12 mouse cellular contexts compared by ENCODE assay signal in genomic region chr6:125321114-125321855, GRCm38 (mm10). TPM values are rescaled to one million over a fixed set of nuclear protein-coding genes. Genes with fewer than 3 reads are reported as not detected.
DNase-seq lines count a peak whose midpoint lies in the region; ATAC-seq and TF ChIP-seq lines count a peak whose summit lies in the region.
"Had no signal": no experiment of that assay in that cellular context is flagged by ENCODE, and none has a peak within 500 bp of the region (broad histone marks: within the 10 kb centered on the region; RNA-seq: fewer than 3 reads in every experiment).

No protein-coding gene starts in this region.

- 5% methylated on average over 26 of the region's 26 CpGs for WGBS in hindbrain, embryonic 10.5 days
- WGBS in hindbrain, embryonic 16.5 days = 9% methylated on average over 26 of the region's 26 CpGs
- WGBS in embryonic facial prominence, embryonic 12.5 days = 7% methylated on average over 26 of the region's 26 CpGs
- WGBS in kidney, postnatal 0 days = 13% methylated on average over 26 of the region's 26 CpGs
- 15% methylated on average over 26 of the region's 26 CpGs for WGBS in cerebellum, adult 2 months

- ATAC-seq in hindbrain, embryonic 16.5 days = no peak
- no peak for ATAC-seq in embryonic facial prominence, embryonic 12.5 days (ENCODE audit: insufficient number of reproducible peaks, insufficient read depth, low FRiP score, low TSS enrichment)
- ATAC-seq in kidney, postnatal 0 days (replicated peaks; ENCODE audit: low FRiP score, low read depth) = peak; percentile 31; the same call in 1 of the 2 replicates

- H3K4me1 ChIP-seq in hindbrain, embryonic 10.5 days (replicated peaks) = peaks cover 21% of the 10 kb centered on the region
- no peaks in the 10 kb centered on the region for H3K4me1 ChIP-seq in hindbrain, embryonic 16.5 days (ENCODE audit: control insufficient read depth, insufficient read depth, low read depth, low read length)
- H3K4me1 ChIP-seq in embryonic facial prominence, embryonic 12.5 days = no peaks in the 10 kb centered on the region
- H3K4me1 ChIP-seq in kidney, postnatal 0 days (replicated peaks; ENCODE audit: insufficient read depth, low read length) = no peaks in the 10 kb centered on the region
- peaks cover 6% of the 10 kb centered on the region; the same call in 1 of the 2 replicates for H3K4me1 ChIP-seq in cerebellum, adult 2 months (ENCODE audit: control insufficient read depth, insufficient read depth, low read length)

- no peak for DNase-seq in hindbrain, embryonic 10.5 days (ENCODE audit: low spot score)
- no peak for DNase-seq in kidney, postnatal 0 days (ENCODE audit: low spot score)
- peak; percentile 64 for DNase-seq in lung, postnatal 10 days
- no peak for DNase-seq in cerebellum, adult 2 months
- DNase-seq in left cerebral cortex, postnatal 14 days (ENCODE audit: low spot score in 2 of 2) = no peak
- no peak for DNase-seq in thymus, adult 18-20 months
- DNase-seq: adrenal gland, postnatal 25 days had no signal

- peaks cover 74% of the 10 kb centered on the region for H3K27me3 ChIP-seq in hindbrain, embryonic 10.5 days (ENCODE audit: insufficient read depth, poor library complexity, severe bottlenecking)
- peaks cover 13% of the 10 kb centered on the region for H3K27me3 ChIP-seq in hindbrain, embryonic 16.5 days (replicated peaks; ENCODE audit: control insufficient read depth, insufficient read depth, low read length)
- H3K27me3 ChIP-seq in embryonic facial prominence, embryonic 12.5 days = peaks cover 41% of the 10 kb centered on the region
- no peaks in the 10 kb centered on the region for H3K27me3 ChIP-seq in kidney, postnatal 0 days (ENCODE audit: insufficient read depth, low read length)
- H3K27me3 ChIP-seq in cerebellum, adult 2 months (ENCODE audit: control insufficient read depth, insufficient read depth, low read length) = no peaks in the 10 kb centered on the region; the same call in 1 of the 2 replicates

- no peak overlapping the region for H3K9ac ChIP-seq in hindbrain, embryonic 16.5 days (ENCODE audit: low read depth, low read length)
- H3K9ac ChIP-seq in embryonic facial prominence, embryonic 12.5 days = no peak overlapping the region
- no peak overlapping the region for H3K9ac ChIP-seq in kidney, postnatal 0 days (ENCODE audit: low read depth, low read length)

- TF ChIP-seq CTCF in kidney, postnatal 0 days (IDR thresholded peaks at IDR 0.05; ENCODE audit: low read depth) = no peak
- no peak for TF ChIP-seq CTCF in cerebellum, adult 2 months (IDR thresholded peaks at IDR 0.05; ENCODE audit: borderline replicate concordance, insufficient read depth, low read depth, low read length)

- H3K4me3 ChIP-seq in hindbrain, embryonic 10.5 days = peak overlapping the region; percentile 27; the same call in 1 of the 2 replicates
- H3K4me3 ChIP-seq in hindbrain, embryonic 16.5 days (ENCODE audit: low read length) = no peak overlapping the region
- H3K4me3 ChIP-seq in embryonic facial prominence, embryonic 12.5 days = no peak overlapping the region
- H3K4me3 ChIP-seq in kidney, postnatal 0 days (replicated peaks; ENCODE audit: low read depth, low read length) = peak overlapping the region; percentile 19; the same call in 1 of the 2 replicates
- H3K4me3 ChIP-seq in cerebellum, adult 2 months (replicated peaks; ENCODE audit: insufficient read depth, low read depth, low read length) = no peak overlapping the region

- no peaks in the 10 kb centered on the region for H3K9me3 ChIP-seq in hindbrain, embryonic 10.5 days
- no peaks in the 10 kb centered on the region for H3K9me3 ChIP-seq in hindbrain, embryonic 16.5 days (ENCODE audit: control insufficient read depth, low read length)
- H3K9me3 ChIP-seq in embryonic facial prominence, embryonic 12.5 days = no peaks in the 10 kb centered on the region
- no peaks in the 10 kb centered on the region for H3K9me3 ChIP-seq in kidney, postnatal 0 days (replicated peaks; ENCODE audit: low read length)

- no peak overlapping the region for H3K27ac ChIP-seq in hindbrain, embryonic 10.5 days
- no peak overlapping the region for H3K27ac ChIP-seq in hindbrain, embryonic 16.5 days (ENCODE audit: low read depth, low read length)
- H3K27ac ChIP-seq in embryonic facial prominence, embryonic 12.5 days = no peak overlapping the region
- H3K27ac ChIP-seq in kidney, postnatal 0 days = peak overlapping the region; percentile 80
- H3K27ac ChIP-seq in cerebellum, adult 2 months (ENCODE audit: insufficient read depth, low read length) = no peak overlapping the region

- no peaks in the 10 kb centered on the region for H3K36me3 ChIP-seq in hindbrain, embryonic 10.5 days
- no peaks in the 10 kb centered on the region for H3K36me3 ChIP-seq in hindbrain, embryonic 16.5 days (ENCODE audit: control insufficient read depth, insufficient read depth, low read length)
- no peaks in the 10 kb centered on the region for H3K36me3 ChIP-seq in embryonic facial prominence, embryonic 12.5 days
- H3K36me3 ChIP-seq in kidney, postnatal 0 days (ENCODE audit: insufficient read depth, low read length) = no peaks in the 10 kb centered on the region

- intact Hi-C loops in left cerebral cortex, postnatal 14 days (cut with DNase I) = no loop called here

- no peak for TF ChIP-seq POLR2A in cerebellum, adult 2 months (IDR thresholded peaks at IDR 0.05; ENCODE audit: borderline replicate concordance, insufficient read depth, low read length)

- H3K4me2 ChIP-seq in hindbrain, embryonic 16.5 days (ENCODE audit: low read length) = no peak overlapping the region
- peak overlapping the region; percentile 18 for H3K4me2 ChIP-seq in embryonic facial prominence, embryonic 12.5 days (replicated peaks)
- peak overlapping the region; percentile 30 for H3K4me2 ChIP-seq in kidney, postnatal 0 days (ENCODE audit: low read length)

RNA-seq across cellular contexts. Expression of gene Scnn1a, which starts 0.8 kb away (rescaled TPM):
- 0.40 and 0.42 TPM in 2 replicates for polyA plus RNA-seq in hindbrain, embryonic 10.5 days (2016; fragmentation: Nextera tagmentation; extraction: Ambion mirVana)
- 0.69 and 0.70 TPM in 2 replicates for polyA plus RNA-seq in hindbrain, embryonic 16.5 days (2015; fragmentation: Nextera tagmentation; extraction: Ambion mirVana)
- 0.52 and 1.1 TPM in 2 replicates for polyA plus RNA-seq in embryonic facial prominence, embryonic 12.5 days (2016; fragmentation: Nextera tagmentation; extraction: Ambion mirVana)
- 19.9 and 22.7 TPM in 2 replicates for polyA plus RNA-seq in kidney, postnatal 0 days (2015; fragmentation: Nextera tagmentation; extraction: Ambion mirVana)
- 0.67 and 0.74 TPM in 2 replicates for polyA plus RNA-seq in cerebellum, adult 2 months (2012; rRNA removed)
- total RNA-seq in left cerebral cortex, postnatal 14 days (2021) = 1 to 10 TPM; 2.9 TPM
- total RNA-seq: CH12.LX had no signal

RNA-seq across cellular contexts. Expression of gene Ltbr, which starts 7.6 kb away (rescaled TPM):
- polyA plus RNA-seq in hindbrain, embryonic 10.5 days (2016; fragmentation: Nextera tagmentation; extraction: Ambion mirVana) = 21.0 and 22.7 TPM in 2 replicates
- 16.4 and 18.7 TPM in 2 replicates for polyA plus RNA-seq in hindbrain, embryonic 16.5 days (2015; fragmentation: Nextera tagmentation; extraction: Ambion mirVana)
- 27.2 and 28.2 TPM in 2 replicates for polyA plus RNA-seq in embryonic facial prominence, embryonic 12.5 days (2016; fragmentation: Nextera tagmentation; extraction: Ambion mirVana)
- 69.8 and 71.6 TPM in 2 replicates for polyA plus RNA-seq in kidney, postnatal 0 days (2015; fragmentation: Nextera tagmentation; extraction: Ambion mirVana)
- 12.1 and 12.5 TPM in 2 replicates for polyA plus RNA-seq in cerebellum, adult 2 months (2012; rRNA removed)
- total RNA-seq in left cerebral cortex, postnatal 14 days (2021) = 1 to 10 TPM; 8.8 to 9.3 TPM
- total RNA-seq: CH12.LX had no signal

RNA-seq across cellular contexts. Expression of gene Tnfrsf1a, which starts 27.9 kb away (rescaled TPM):
- polyA plus RNA-seq in hindbrain, embryonic 10.5 days (2016; fragmentation: Nextera tagmentation; extraction: Ambion mirVana) = 26.8 and 27.1 TPM in 2 replicates
- 15.1 and 18.3 TPM in 2 replicates for polyA plus RNA-seq in hindbrain, embryonic 16.5 days (2015; fragmentation: Nextera tagmentation; extraction: Ambion mirVana)
- 49.4 and 51.9 TPM in 2 replicates for polyA plus RNA-seq in embryonic facial prominence, embryonic 12.5 days (2016; fragmentation: Nextera tagmentation; extraction: Ambion mirVana)
- polyA plus RNA-seq in kidney, postnatal 0 days (2015; fragmentation: Nextera tagmentation; extraction: Ambion mirVana) = 77.9 and 80.4 TPM in 2 replicates
- polyA plus RNA-seq in cerebellum, adult 2 months (2012; rRNA removed) = 11.4 and 11.8 TPM in 2 replicates
- 10 to 100 TPM; 11.5 to 12.3 TPM for total RNA-seq in left cerebral cortex, postnatal 14 days (2021)

RNA-seq across cellular contexts. Expression of gene Tuba3a, which starts 35.4 kb away (rescaled TPM):
- 0.17 TPM in 1 of 2 replicates, not detected in the other for polyA plus RNA-seq in hindbrain, embryonic 10.5 days (2016; fragmentation: Nextera tagmentation; extraction: Ambion mirVana)
- polyA plus RNA-seq in hindbrain, embryonic 16.5 days (2015; fragmentation: Nextera tagmentation; extraction: Ambion mirVana) = 0.10 TPM in 1 of 2 replicates, not detected in the other
- polyA plus RNA-seq in embryonic facial prominence, embryonic 12.5 days (2016; fragmentation: Nextera tagmentation; extraction: Ambion mirVana) = 0.20 and 0.29 TPM in 2 replicates
- polyA plus RNA-seq in kidney, postnatal 0 days (2015; fragmentation: Nextera tagmentation; extraction: Ambion mirVana) = 0.17 TPM in 1 of 2 replicates, not detected in the other
- polyA plus RNA-seq in cerebellum, adult 2 months (2012; rRNA removed) = not detected in 2 replicates
- not detected for total RNA-seq in left cerebral cortex, postnatal 14 days (2021)
- total RNA-seq: adrenal gland, postnatal 25 days; CH12.LX; left cerebral cortex, adult 18-20 months had no signal
- polyA plus RNA-seq: frontal cortex, adult 2 months had no signal

RNA-seq across cellular contexts. Expression of gene Plekhg6, which starts 59.3 kb away (rescaled TPM):
- 0.13 and 0.20 TPM in 2 replicates for polyA plus RNA-seq in hindbrain, embryonic 10.5 days (2016; fragmentation: Nextera tagmentation; extraction: Ambion mirVana)
- polyA plus RNA-seq in hindbrain, embryonic 16.5 days (2015; fragmentation: Nextera tagmentation; extraction: Ambion mirVana) = 0.30 and 0.41 TPM in 2 replicates
- 0.34 and 0.47 TPM in 2 replicates for polyA plus RNA-seq in embryonic facial prominence, embryonic 12.5 days (2016; fragmentation: Nextera tagmentation; extraction: Ambion mirVana)
- 3.1 and 3.4 TPM in 2 replicates for polyA plus RNA-seq in kidney, postnatal 0 days (2015; fragmentation: Nextera tagmentation; extraction: Ambion mirVana)
- 0.06 and 0.10 TPM in 2 replicates for polyA plus RNA-seq in cerebellum, adult 2 months (2012; rRNA removed)
- under 1 TPM; 0.13 to 0.30 TPM for total RNA-seq in left cerebral cortex, postnatal 14 days (2021)
- total RNA-seq: CH12.LX had no signal

Comparison
In these comparisons a context has a peak if more than half of its experiments do, and no peak if none do; other contexts are left out.
1. H3K4me3 ChIP-seq: peak in hindbrain, embryonic 10.5 days (single experiment) and kidney, postnatal 0 days (single experiment); none in hindbrain, embryonic 16.5 days (single experiment), embryonic facial prominence, embryonic 12.5 days (single experiment) and cerebellum, adult 2 months (single experiment).